Mouse (Mus musculus): ENCODE measurements around the gene Uap1l1. TPM values are rescaled to one million over a fixed set of nuclear protein-coding genes. Genes with fewer than 3 reads are reported as not detected.
"Not testable (repeated sequence)": the region's sequence is repeated elsewhere in the genome, so short reads cannot be mapped to it uniquely, and the experiment has no call there.

Uap1l1 gene
- polyA plus RNA-seq (2012; ENCODE audit: insufficient read depth, insufficient read length, missing spikeins) = 6.1 and 9.1 TPM in 2 replicates

DNA sequence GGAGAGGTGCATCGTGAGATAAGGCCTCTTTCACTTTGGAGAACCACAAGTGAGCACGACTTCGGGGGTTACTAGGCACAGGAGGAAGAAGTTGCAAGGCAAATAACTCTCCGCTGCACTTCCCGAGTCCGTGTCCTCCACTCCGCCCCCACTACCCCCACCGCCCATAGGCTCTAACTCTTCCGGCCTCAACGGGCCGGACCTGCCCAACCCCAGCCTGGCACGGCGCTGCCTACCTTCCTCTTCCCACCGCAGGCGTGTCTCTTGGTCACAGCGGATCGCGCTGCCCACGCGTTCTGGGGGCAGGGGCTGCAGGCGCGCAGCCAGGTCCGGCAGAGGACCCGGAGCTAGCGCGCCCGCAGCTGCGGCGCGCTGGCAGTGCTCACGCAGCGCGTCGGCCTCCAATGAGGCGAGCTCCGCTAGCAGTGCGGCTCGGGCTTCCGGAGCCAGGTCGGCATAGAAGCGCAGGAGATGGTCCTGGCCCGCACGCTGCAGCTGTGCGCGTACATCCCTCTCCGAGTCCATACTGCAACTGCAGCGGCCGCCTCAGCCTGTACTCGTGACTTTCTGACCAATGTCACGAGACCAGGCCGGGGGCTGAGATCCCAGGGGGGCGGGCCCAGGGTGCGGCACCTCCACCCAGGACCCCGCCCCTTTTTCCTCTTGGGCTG, at the start of gene Uap1l1:
Gene Uap1l1 (minus strand): TSS at position 592 of the 671 bp plus-strand sequence.
- Histone ChIP-seq H3K4me1 (ENCODE audit: control insufficient read depth, insufficient read depth, insufficient read length, low read length) (peaks cover 3% of the 10 kb centered on the region; the same call in 1 of the 2 replicates), H3K27ac (replicated peaks; ENCODE audit: low read depth, low read length) (peak within 1 kb of the TSS; percentile 55), H3K4me3 (ENCODE audit: insufficient read depth, low read depth, low read length) (peak within 1 kb of the TSS; percentile 93)

DNA sequence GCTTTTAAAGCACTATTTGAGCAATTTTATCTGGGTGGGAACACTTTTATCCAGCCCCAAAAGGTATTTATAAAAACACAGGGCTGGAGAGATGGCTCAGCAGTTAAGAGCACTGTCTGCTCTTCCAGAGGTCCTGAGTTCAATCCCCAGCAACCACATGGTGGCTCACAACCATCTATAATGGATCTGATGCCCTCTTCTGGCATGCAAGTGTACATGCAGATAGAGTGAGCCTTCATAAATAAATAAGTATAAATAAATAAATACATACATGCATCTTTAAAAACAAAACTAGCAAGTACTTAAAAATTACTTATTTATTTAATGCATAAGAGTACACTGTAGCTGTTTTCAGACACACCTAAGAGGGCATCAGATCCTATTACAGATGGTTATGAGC, 48.0 kb upstream of the Uap1l1 start:
- H3K27ac ChIP-seq (replicated peaks; ENCODE audit: low read depth, low read length); H3K4me1 ChIP-seq (ENCODE audit: control insufficient read depth, insufficient read depth, insufficient read length, low read length); H3K4me3 ChIP-seq (ENCODE audit: insufficient read depth, low read depth, low read length): not testable (repeated sequence)

DNA sequence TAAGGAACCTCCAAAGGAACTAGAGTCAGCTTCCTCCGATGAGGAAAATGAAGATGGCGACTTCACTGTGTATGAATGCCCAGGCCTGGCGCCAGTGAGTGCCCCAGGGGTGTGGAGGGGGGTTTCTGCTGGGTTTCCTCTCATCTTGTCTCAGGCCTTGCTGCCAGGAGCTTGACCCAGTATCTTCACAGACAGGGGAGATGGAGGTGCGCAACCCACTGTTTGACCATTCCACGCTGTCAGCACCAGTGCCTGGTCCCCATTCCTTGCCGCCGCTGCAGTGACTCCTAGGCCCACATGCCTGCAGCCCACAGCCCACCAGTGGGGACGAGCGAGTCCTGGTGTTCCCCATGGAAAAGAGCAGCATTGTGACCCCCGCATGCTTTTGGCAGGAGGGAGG, 43.4 kb upstream of the Uap1l1 start:
- no peak overlapping the region for H3K27ac ChIP-seq (replicated peaks; ENCODE audit: low read depth, low read length)
- no peak overlapping the region for H3K4me3 ChIP-seq (ENCODE audit: insufficient read depth, low read depth, low read length)
- no peaks in the 10 kb centered on the region for H3K4me1 ChIP-seq (ENCODE audit: control insufficient read depth, insufficient read depth, insufficient read length, low read length)

DNA sequence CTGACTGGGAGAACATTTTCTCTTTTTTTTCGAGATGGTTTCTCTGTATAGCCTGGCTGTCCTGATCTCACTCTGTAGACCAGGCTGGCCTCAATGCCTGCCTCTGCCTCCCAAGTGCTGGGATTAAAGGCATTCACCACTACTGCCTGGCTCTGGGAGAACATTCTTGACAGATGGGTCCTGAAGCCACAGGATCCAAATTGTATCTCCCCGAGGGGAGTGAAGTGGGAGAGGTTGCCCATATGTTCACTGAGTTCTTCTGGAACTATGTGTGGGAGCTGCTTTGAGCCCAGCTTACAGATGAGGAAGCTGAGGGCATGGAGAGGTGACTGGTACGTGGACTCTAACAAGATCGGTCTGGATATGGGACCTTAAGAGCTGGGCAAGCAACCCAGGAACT, 38.5 kb upstream of the Uap1l1 start:
- H3K4me3 ChIP-seq (ENCODE audit: insufficient read depth, low read depth, low read length) = peak overlapping the region; percentile 68; the same call in 1 of the 2 replicates
- H3K4me1 ChIP-seq (ENCODE audit: control insufficient read depth, insufficient read depth, insufficient read length, low read length) = no peaks in the 10 kb centered on the region
- no peak overlapping the region for H3K27ac ChIP-seq (replicated peaks; ENCODE audit: low read depth, low read length)

DNA sequence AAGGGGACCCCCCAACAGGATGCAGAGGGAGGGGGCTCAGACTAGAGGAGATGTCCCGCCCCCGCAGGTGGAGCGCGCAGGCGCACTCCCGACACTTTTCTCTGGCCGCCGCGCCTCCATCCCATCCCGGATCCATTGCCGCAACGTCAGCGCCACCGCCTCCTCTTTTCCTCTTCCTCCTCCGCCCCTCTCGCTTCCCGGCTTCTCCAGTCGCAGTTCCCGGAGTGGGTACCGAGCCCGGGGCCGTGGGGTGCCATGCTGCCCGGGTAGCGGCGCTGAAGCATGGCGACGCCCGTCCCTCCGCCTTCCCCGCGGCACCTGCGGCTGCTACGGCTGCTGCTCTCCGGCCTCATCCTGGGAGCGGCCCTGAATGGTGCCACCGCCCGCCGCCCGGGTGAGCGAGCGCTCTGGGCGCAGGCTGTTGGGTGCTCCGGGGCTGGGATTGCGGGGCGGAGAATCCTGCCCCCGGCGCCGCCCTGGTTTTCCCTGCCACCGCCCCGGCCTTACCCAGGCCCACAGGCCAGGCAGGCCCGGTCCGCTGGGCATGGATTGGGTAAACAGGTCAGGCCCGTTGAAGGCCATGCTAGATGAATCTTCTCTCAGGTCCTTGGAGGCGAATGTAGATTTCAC, 37.6 kb upstream of the Uap1l1 start:
- peak overlapping the region; percentile 68 for H3K4me3 ChIP-seq (ENCODE audit: insufficient read depth, low read depth, low read length)
- H3K4me1 ChIP-seq (ENCODE audit: control insufficient read depth, insufficient read depth, insufficient read length, low read length) = no peaks in the 10 kb centered on the region
- H3K27ac ChIP-seq (replicated peaks; ENCODE audit: low read depth, low read length) = peak overlapping the region; percentile 3; the same call in 1 of the 2 replicates

DNA sequence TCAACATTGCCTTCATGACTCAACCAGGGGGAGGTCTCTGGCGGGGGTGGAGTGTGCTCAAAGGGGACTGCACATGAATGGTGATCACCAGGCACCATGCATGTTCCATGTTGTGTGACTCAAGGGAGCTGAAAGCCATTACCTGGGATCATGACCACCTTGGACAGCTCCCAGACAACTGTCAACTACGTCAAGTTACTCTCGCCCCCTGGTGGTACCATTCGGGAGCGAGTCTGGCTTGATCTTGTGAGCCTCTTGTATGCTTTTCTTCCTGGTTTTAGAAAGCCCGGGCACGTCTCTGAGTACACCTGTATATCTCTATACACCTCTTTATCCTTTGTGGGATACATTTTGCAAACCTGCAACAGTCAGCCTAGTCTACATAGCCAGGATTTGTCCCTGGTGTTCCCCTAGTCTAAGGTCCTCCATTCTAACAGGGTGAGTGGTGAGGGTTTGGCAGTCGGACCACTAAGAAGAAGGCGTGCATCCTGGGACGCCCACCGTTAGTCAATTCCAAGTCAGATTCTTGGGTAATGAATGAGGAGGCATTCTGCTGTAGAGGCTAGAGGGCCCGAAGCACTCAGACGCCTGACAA, 37.0 kb upstream of the Uap1l1 start:
- peak overlapping the region; percentile 68 for H3K4me3 ChIP-seq (ENCODE audit: insufficient read depth, low read depth, low read length)
- no peak overlapping the region for H3K27ac ChIP-seq (replicated peaks; ENCODE audit: low read depth, low read length)
- no peaks in the 10 kb centered on the region for H3K4me1 ChIP-seq (ENCODE audit: control insufficient read depth, insufficient read depth, insufficient read length, low read length)

DNA sequence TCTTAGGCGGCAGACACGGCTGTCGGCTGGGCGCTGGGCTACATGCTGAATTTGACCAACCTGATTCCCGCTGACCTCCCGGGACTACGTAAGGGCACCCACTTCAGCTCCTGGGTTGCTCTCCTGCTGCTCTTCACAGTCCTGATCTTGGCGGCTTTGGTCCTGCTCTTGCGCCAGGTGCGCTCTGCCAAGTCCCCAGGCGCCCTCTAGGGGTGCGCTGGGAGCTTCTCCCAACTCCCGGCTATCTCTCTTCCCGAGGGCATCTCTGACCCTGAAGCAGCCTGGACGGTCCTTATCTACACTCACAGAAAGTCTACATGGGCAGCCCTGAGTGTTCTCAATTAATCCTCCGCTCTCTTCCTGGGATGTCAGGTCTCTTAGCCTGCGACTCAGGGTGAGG, 35.3 kb upstream of the Uap1l1 start:
- H3K4me1 ChIP-seq (ENCODE audit: control insufficient read depth, insufficient read depth, insufficient read length, low read length) = peaks cover 4% of the 10 kb centered on the region; the same call in 1 of the 2 replicates
- H3K4me3 ChIP-seq (ENCODE audit: insufficient read depth, low read depth, low read length) = peak overlapping the region; percentile 42
- H3K27ac ChIP-seq (replicated peaks; ENCODE audit: low read depth, low read length) = no peak overlapping the region; the same call in 1 of the 2 replicates

DNA sequence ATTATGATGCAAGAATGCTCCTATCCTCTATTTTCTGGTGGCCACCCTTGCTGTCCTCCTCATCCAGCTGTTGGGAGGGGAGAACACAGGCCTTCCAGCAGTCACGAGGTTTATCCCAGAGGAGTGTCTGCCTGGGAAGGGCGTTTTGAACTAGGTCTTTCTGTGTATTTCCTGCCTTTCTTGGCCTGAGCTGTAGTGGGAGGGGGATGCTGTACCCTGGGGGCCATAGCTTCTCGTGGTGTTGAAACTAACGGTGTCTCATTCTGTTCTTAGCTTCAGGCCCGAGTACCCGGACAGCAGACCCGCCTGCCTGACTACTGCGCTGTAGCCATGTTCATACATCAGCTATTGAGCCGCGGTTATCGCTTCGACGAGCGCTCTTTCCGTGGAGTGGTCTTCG, 34.8 kb upstream of the Uap1l1 start:
- H3K27ac ChIP-seq (replicated peaks; ENCODE audit: low read depth, low read length) = no peak overlapping the region; the same call in 1 of the 2 replicates
- H3K4me3 ChIP-seq (ENCODE audit: insufficient read depth, low read depth, low read length) = peak overlapping the region; percentile 42
- peaks cover 4% of the 10 kb centered on the region; the same call in 1 of the 2 replicates for H3K4me1 ChIP-seq (ENCODE audit: control insufficient read depth, insufficient read depth, insufficient read length, low read length)

DNA sequence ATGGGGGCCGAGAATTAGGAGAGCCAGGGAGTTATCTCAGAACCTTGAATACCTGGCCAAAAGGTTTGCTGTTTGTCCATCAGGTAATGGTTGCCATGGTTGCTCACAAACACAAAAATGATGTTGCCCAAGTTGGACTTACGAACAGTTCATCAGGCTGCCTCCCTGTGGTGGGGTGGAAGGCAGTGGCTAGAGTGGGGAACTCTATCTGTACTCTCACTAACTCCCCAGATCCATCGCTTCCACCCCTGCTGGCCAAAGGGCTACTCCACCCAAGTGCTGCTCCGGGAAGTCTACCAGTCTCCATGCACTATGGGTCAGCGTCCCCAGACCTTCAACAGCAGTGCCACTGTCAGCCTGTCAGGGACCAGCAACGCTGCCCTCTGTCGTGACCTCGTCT, 33.6 kb upstream of the Uap1l1 start, which contains the start of gene Npdc1:
Gene Npdc1 (plus strand): TSS at position 301 of the 400 bp plus-strand sequence.
- Histone ChIP-seq H3K4me3 (ENCODE audit: insufficient read depth, low read depth, low read length) (no peak within 1 kb of the TSS), H3K4me1 (ENCODE audit: control insufficient read depth, insufficient read depth, insufficient read length, low read length) (peaks cover 4% of the 10 kb centered on the region; the same call in 1 of the 2 replicates), H3K27ac (replicated peaks; ENCODE audit: low read depth, low read length) (no peak within 1 kb of the TSS)

DNA sequence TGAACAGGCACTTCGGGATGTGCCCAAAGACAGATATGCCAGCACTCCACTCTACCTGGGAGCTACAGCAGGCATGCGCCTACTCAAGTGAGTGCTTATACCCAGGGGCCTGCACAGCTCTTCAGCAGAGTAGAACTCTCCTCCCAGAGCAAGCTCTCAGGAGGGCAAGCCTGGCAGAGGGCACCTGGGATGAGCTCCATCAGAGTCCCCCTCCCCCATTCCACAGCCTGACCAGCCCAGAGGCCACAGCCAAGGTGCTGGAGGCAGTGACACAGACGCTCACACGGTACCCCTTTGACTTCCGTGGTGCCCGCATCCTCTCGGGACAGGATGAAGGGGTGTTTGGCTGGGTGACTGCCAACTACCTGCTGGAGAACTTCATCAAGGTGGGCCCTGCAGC, 32.6 kb upstream of the Uap1l1 start:
- H3K4me1 ChIP-seq (ENCODE audit: control insufficient read depth, insufficient read depth, insufficient read length, low read length) = peaks cover 4% of the 10 kb centered on the region; the same call in 1 of the 2 replicates
- H3K4me3 ChIP-seq (ENCODE audit: insufficient read depth, low read depth, low read length) = no peak overlapping the region
- no peak overlapping the region for H3K27ac ChIP-seq (replicated peaks; ENCODE audit: low read depth, low read length)

DNA sequence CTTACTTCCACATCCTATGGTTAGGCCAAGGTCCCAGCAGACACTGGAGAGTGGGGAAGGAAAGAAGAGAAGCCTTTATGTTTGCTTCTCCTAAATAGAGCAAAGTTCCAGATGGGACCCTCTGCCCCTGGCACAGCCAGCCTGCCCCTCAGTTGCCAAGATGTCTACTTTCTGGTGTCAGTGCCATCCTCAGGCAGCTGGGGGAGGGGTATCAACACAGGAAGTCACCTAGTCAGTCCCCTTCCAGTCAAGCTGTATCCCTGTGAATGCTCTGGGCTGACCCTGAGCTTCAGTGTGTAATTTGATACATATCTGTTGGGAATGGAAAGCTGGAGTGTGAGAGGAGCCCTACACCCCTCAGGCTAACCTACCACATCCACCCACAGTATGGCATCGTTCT, 31.5 kb upstream of the Uap1l1 start:
- H3K4me1 ChIP-seq (ENCODE audit: control insufficient read depth, insufficient read depth, insufficient read length, low read length) = peaks cover 4% of the 10 kb centered on the region; the same call in 1 of the 2 replicates
- no peak overlapping the region for H3K27ac ChIP-seq (replicated peaks; ENCODE audit: low read depth, low read length)
- no peak overlapping the region for H3K4me3 ChIP-seq (ENCODE audit: insufficient read depth, low read depth, low read length)

DNA sequence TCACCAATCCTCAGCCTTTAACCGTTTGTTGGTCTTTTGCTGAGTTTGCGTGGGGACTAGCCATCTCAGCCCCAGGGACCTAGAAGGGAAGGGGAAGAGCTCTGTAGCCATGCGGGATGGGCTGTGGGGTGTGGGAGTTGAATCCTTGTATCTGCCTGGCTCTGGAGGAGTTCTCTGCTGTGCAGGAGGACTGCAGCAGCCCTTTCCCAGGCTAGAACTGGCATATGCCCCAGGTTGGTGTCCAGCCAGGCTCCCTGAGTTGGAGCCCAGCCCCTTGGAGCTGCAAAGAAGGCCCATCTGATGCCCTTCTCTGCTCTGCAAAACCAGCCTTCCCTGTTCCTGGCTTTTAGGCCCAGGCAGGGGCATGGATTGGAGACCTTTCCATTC, 31.1 kb upstream of the Uap1l1 start:
- Histone ChIP-seq H3K4me1 (ENCODE audit: control insufficient read depth, insufficient read depth, insufficient read length, low read length) (peaks cover 4% of the 10 kb centered on the region; the same call in 1 of the 2 replicates), H3K4me3 (ENCODE audit: insufficient read depth, low read depth, low read length) (peak overlapping the region; percentile 65), H3K27ac (replicated peaks; ENCODE audit: low read depth, low read length) (0 out of 2 replicates have a peak overlapping the region, but pooled peaks have one; percentile 13)

DNA sequence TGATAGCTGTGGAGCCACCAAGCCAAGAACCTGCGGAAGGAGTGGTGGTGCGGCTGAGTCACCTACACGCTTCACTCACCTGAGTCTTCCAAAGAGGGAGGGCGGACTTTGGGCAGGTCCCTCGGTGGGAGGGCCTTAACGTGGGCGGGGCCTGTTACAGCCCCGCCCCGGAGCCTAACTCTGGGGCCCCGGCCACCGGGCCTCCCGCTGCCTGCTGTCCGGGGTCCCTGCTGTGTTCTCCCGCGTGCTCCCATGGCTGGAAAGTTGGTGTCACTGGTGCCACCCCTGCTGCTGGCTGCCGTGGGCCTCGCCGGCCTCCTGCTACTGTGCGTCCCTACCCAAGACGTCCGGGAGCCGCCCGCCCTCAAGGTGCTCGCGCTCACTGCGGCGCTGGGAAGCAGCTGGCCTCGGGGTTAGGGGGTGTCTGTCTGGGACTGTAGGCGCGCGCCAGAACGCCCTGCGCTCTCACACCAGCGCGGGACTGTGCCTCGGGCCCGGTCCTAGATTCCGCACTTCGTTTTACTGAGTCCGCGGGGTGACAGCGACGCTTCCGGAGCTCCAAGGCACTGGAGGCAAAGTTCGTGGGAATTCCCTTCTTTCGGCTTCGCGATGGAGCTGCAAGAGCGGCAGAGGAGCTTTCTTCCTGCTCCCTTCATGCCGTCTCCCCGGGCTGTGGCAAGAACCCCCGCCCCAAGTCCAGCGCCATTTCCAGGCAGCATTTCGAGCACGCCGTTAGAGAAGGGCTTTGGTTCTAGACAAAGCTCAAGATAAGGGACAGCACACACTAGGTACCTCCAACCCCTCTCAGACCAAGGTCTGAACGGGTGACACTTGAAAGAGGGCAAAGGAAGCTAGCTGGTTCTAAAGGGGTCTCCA, 30.5 kb upstream of the Uap1l1 start, which contains the start of gene Entpd2:
Gene Entpd2 (plus strand): TSS at position 154 of the 876 bp plus-strand sequence.
- Histone ChIP-seq H3K4me3 (ENCODE audit: insufficient read depth, low read depth, low read length) (peak within 1 kb of the TSS; percentile 65), H3K4me1 (ENCODE audit: control insufficient read depth, insufficient read depth, insufficient read length, low read length) (peaks cover 4% of the 10 kb centered on the region; the same call in 1 of the 2 replicates), H3K27ac (replicated peaks; ENCODE audit: low read depth, low read length) (0 out of 2 replicates have a peak within 1 kb of the TSS, but pooled peaks have one; percentile 13)

All from brown adipose tissue, adult 24 weeks (tissue).